Mouse (Mus musculus) lung, adult 18-20 months (tissue): ENCODE data around the gene Fam25c.
A peak's percentile ranks its signal among the peaks of the same experiment; 100 is the strongest.
"Not testable (repeated sequence)": the region's sequence is repeated elsewhere in the genome, so short reads cannot be mapped to it uniquely, and the experiment has no call there.

Source experiments
- DNase-seq, 2 experiments: peaks; one replicate each; pipeline ENCODE4 v3.0.0; 2022; ENCODE audit warnings: mixed read lengths in 2 of 2

Gene Fam25c

GRCm38 (mm10) chr14:34355301-34355700 lies at the start of gene Fam25c:
Fam25c (minus strand) TSS chr14:34355433.
- no peak for DNase-seq

- no peak for DNase-seq
Measured at GRCm38 (mm10) chr14:34403424-34403823, 48.2 kb upstream of the Fam25c start.

- no peak for DNase-seq
Measured at GRCm38 (mm10) chr14:34402871-34403270, 47.6 kb upstream of the Fam25c start.

GRCm38 (mm10) chr14:34401135-34401534 lies 45.9 kb upstream of the Fam25c start:
- peak; percentile 71 to 80 for DNase-seq

- DNase-seq = no peak
Measured at GRCm38 (mm10) chr14:34400021-34400420, 44.8 kb upstream of the Fam25c start.

- no peak for DNase-seq
Measured at GRCm38 (mm10) chr14:34399301-34399700, 44.1 kb upstream of the Fam25c start.

GRCm38 (mm10) chr14:34398901-34399300 lies 43.7 kb upstream of the Fam25c start:
- DNase-seq = no peak

GRCm38 (mm10) chr14:34397871-34398270 lies 42.6 kb upstream of the Fam25c start:
- DNase-seq = no peak

GRCm38 (mm10) chr14:34393295-34393694 lies 38.1 kb upstream of the Fam25c start:
- DNase-seq = no peak

GRCm38 (mm10) chr14:34382921-34383704 lies 27.9 kb upstream of the Fam25c start:
- DNase-seq = no peak

GRCm38 (mm10) chr14:34378560-34379331 lies 23.5 kb upstream of the Fam25c start:
- DNase-seq = peak; percentile 32 to 46

- no peak for DNase-seq
Measured at GRCm38 (mm10) chr14:34377121-34377520, 21.9 kb upstream of the Fam25c start.

GRCm38 (mm10) chr14:34375941-34376340 lies 20.7 kb upstream of the Fam25c start:
- no peak for DNase-seq

- no peak for DNase-seq
Measured at GRCm38 (mm10) chr14:34375415-34375904, 20.2 kb upstream of the Fam25c start, which contains the start of gene Mmrn2. Mmrn2 (plus strand) TSS chr14:34375465.

- DNase-seq = no peak
Measured at GRCm38 (mm10) chr14:34374577-34374976, 19.3 kb upstream of the Fam25c start, which contains the start of gene Sncg. Sncg (minus strand) TSS chr14:34374789.

GRCm38 (mm10) chr14:34373581-34373980 lies 18.3 kb upstream of the Fam25c start:
- DNase-seq = no peak

- DNase-seq = peak; percentile 32 to 56
Measured at GRCm38 (mm10) chr14:34372646-34373045, 17.4 kb upstream of the Fam25c start.

- DNase-seq = no peak
Measured at GRCm38 (mm10) chr14:34371763-34372162, 16.5 kb upstream of the Fam25c start.

- no peak for DNase-seq
Measured at GRCm38 (mm10) chr14:34370921-34371320, 15.7 kb upstream of the Fam25c start.

- DNase-seq = no peak
Measured at GRCm38 (mm10) chr14:34370203-34370602, 15.0 kb upstream of the Fam25c start.

GRCm38 (mm10) chr14:34365147-34365507 lies 9.9 kb upstream of the Fam25c start:
- DNase-seq = no peak

- not testable (repeated sequence) for DNase-seq
Measured at GRCm38 (mm10) chr14:34364254-34365146, 9.3 kb upstream of the Fam25c start.
